Mouse (Mus musculus) WW6 (cell line): ENCODE results near the gene Crybb3.

Source experiments
- DNase-seq: peaks from one replicate; pipeline ENCODE4 v3.0.0-alpha.2; 2013; ENCODE audit warnings: low read depth, low spot score

Crybb3 gene

DNA sequence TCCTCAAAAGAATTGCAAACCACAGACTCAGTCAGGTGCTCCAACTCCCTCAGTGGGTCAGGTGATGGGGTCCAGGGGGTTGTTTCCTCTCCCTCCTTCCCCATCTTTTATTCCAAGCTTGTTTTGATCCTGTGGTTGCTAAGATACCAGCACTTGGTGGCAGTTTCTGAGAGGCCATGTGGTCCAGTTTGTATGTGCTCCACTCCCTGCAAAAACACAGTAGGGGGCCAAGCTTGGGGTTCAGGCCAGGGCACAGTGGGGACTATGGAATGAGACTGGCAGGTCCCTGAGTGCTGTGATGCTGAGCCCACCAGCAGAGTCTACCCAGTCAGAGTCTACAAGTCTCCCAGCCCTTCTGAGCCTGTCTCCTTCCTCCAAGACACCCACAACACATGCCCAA is 31.5 kb downstream of the Crybb3 start:
- DNase-seq = no peak

DNA sequence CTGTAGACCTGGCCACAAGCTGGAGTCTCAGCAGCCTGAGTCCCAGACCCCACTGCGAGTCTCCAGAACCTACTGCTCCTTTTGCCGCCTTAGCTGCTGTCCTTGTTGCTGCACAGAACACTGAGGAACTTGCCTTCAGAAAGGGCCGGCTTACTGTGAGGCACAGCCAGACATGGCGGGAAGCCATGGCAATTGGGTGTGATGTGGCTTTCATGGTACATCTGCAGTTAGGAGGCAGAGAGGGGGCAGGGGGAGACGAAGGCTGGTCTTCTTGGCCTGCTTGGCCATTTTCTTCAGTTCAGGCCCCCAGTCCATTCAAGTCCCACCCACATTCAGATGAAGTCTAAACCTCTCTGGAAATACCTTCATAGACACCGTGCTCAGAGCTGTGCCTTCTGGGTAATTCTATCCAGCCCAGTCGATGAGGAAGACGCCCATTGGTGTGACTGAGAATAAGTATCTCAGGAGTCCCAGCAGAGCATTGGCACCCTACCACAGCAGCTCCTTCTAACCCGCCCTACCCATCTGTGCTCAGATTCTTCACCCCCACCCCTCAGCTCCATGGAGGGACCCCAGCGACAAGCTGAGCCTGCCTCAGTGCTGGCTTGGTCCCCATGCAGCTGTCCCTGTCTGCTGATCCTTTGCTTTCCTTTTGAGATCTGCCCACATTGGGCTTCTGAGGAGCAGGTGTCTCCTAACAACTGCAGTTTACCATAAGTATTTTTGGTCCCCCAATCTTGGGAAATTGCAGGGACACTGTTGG is 35.7 kb downstream of the Crybb3 start:
- DNase-seq = no peak

DNA sequence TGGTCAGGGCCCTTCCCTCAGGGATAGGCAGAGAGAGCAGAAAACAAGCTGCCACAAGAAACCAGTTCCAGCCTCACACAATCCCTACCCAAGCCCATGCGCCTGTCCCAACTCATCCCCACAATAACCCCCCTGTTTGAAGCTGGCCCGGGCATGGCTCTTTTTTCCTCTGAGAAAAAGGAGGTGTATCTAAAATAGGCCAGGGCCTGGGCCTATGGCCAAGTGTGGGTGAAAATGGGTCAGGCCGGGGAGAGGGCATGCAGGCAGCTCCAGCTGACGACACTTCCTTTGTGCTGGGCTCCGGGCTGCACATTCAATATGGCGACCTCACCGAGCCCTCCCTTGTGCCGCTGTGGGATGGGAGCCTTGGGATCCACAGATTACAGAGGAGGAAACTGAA is 37.9 kb downstream of the Crybb3 start:
- no peak for DNase-seq

DNA sequence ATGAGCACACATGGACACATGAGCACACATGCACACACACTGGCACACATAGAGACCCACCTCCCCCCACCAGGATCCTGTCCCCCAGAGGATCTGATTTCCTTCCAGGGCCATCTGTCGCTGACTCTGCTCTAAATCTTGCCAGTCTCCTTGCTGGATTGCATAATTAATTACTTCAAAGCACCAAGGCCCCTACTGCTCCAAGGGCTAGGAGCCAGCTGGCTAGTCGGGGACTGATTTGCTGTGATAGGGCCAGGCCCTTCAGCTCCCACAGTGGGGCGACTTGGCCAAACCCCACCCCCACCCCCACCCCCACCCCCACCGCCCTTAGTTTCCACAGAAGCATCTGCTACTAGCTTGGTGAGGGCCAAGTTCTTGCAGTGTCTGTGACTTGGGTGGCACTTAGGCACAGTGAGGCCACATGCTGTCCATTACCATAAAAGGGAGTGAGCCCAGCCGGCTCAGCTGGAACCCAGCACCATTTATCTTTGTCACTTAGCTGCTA is 39.8 kb downstream of the Crybb3 start:
- DNase-seq = no peak

DNA sequence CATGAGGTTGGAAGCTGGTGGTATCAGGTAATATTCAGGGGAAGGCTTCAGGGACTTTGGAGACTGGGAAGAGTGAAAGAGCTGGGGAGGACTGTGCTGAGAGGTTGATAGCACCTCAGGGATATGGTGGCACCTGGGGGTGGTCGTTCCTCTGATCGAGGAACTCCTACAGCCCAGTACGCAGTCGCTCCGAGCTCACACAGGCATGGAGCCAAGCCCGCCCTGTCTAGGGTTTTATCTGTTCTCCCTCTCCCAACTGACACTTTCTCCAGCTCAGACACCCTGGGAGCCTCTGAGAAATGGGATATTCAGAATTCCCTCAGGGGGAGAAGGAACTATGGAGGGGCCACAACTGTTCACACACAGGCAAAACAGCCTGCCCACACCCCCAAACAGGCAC is 40.6 kb downstream of the Crybb3 start:
- DNase-seq = no peak

DNA sequence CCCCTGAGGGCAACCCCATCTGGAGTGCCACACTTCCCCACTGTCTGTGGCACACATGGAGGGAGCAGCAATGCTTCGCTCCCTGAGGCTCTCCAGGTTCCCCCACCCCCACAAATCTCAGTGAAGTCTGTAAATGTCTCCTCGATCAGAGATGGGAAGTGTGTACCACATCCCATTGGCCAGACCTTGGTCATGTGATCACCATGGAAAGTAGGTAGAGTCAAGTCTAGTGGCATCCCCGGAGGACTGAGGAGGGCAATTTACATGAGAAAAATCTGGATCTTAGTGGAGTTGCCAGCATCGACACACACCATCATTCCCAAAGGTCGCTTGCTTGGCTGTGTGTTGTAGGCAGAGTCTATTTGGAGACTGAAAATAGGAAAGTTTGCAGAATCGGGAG is 42.8 kb downstream of the Crybb3 start:
- DNase-seq = no peak

DNA sequence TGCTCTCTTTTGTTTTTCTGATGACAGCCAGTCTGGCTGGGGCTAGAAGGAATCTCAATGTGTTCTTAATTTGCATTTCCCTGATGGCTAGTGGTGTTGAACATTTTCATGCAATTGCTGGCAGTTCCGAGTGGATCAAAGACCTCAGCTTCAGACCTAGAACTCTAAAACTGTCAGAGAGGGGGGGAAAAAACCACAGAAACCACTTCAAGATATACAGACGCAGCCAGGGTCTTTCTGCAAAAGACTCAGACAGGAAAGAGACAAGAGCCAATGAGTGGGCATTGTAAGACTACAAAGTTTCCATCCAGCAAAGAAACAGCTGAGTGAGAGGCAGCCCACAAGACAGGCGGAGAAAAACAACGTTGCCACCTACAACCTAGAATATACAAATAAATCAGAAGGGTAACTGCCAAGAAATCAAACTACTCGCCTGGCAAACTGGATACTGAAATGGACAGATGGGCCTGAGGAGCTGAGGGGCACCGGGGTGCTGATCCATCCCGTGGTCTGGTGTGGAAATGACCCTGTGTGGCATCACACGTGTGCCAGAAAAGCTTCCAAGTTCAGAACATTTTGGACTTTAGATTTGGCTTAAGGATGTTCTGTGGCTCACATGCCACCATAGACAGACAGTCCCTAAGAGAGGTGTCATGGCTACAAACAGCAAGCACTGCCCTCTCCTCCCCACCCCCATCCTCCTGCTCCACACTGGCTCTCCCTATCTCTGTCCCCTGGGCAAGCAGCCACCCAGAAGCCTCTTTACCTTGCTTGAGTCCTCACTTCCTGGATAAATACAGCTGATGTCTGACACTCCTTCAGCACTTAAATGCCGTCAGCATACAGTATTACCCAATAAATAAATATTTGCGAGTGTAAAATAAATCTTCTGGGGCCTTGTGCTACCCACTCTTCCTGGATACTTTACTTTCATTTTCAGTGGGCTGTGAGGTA is 46.0 kb downstream of the Crybb3 start:
- DNase-seq = no peak

DNA sequence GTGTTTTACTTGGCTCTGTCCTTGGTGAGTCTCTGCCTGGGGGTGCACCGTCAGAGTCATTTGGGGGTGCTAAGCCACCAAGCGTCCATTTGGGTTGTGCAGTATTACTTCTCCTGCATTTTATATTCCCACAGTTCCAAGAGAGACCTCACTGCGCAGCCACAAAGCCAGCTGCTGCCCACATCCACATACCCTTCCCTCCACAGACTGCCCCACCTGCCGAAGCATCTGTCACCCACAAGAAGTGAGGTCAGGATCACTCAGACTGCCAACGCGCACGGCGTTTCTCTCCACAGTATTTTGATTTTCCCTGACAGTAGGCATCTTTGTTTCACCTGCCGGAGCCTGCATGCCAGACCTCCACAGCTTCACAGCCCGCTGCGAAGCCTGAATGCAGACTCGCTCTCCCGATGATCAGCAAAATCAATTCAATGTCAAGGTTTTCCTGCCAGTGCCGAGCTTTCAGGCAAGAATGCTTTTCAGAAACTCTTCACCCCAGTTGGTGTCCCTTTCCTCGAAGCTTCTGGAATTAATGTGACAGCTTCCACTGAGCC is 50.1 kb downstream of the Crybb3 start:
- no peak for DNase-seq

DNA sequence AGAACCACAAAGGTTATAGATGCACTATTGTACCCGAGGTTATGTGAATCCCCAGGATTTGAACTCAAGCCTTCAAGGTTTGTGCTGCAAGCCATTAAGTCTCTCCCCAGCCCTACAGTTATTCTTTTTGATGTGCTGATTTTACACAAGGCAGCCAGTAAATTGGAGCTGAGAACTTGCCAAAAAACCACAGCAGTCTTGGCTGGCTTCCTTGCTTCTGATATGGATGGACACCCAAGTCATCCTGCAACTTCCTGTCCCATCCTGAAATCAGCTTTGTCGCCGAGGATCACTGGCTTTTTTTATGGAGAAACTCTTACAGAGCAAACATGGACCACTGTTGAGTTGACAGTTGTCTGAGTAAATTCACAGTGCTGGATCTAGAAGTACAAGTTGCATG is 51.3 kb downstream of the Crybb3 start:
- DNase-seq = no peak

DNA sequence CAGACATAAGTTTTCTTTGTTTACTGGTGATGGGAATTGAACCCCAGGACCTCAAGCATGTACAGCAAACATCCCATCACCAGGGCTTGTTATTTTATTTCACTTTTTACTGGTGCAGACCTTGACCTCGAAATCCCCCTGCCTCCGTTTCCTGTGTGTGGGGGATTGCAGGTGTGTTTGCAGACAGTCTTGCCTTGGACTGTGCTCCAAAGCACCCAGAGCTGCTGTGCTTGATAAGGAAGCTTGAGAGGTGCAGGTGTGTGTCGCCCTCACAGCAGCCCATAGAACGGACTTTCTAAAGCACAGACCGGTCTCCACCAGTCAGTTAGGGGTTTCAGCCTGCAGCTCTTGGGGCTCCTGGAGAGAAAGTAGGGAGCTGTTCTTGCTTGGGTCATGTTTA is 54.7 kb downstream of the Crybb3 start:
- no peak for DNase-seq
